Mouse (Mus musculus): ENCODE data around the gene Txndc2.

Gene Txndc2

DNA sequence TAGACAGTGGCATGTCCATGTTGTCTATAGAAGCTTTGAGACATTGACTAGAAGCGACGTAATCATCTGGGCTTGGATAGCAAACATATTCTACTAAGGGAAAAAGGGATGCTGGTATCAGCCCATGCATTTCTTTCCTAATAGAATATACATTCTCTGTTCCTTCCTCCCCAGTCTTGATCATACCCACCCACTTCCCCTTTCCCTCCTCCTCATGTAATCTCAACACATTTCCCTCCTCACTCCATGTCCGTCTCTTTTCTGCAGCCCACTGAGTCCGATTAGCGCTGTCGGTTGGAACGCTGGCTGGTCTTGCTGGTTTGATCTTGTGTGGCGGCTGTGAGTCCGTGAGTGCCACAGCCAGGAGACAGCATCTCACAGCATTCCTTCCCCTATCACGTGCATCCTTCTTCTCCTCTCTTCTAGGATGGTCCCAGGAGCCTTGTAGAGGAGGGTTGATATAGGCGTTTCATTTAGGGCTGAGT lies at the start of gene Txndc2:
Gene Txndc2, minus strand, starts transcription at position 435 of the 485 bp plus-strand sequence.
- DNase-seq (ENCODE audit: low read depth, low spot score), result no peak

DNA sequence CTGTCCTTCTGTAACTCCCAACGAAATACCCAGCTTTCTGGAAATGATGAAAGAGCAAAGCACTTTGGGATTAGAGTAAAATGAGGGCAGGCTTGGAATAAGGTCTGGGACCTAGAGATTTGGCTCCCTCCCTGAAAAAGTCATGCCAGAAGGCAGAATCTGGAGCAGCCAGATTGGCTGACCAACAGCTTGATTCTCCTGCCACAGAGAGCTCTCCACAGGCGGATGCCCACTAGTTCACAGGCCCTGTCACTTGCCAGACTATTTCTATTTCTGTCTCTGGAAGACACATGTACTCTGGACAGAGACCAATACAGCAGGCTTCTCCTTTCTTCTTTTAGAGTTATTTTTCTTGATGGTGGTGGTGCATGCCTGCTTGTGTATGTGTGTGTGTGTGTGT lies 41.8 kb upstream of the Txndc2 start:
- no peak for DNase-seq (ENCODE audit: low read depth, low spot score)

DNA sequence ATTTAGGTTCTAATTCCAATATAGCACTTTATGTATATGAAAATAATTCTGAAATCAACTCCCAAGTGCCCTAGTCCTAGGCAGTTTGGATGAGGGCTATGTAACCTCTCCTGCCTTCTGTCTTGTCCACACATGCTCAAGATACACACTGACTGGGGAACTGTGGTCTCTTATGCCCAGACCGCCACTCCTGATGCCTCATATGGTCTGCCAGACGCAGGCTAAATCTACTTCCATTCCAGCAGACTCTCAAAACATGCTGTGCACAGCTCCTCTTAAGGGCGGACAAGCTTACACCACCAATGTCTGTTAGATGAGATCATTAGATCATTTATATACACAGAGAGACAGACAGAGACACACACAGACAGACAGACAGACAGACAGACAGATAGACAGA lies 41.3 kb upstream of the Txndc2 start:
- DNase-seq (ENCODE audit: low read depth, low spot score), result no peak

DNA sequence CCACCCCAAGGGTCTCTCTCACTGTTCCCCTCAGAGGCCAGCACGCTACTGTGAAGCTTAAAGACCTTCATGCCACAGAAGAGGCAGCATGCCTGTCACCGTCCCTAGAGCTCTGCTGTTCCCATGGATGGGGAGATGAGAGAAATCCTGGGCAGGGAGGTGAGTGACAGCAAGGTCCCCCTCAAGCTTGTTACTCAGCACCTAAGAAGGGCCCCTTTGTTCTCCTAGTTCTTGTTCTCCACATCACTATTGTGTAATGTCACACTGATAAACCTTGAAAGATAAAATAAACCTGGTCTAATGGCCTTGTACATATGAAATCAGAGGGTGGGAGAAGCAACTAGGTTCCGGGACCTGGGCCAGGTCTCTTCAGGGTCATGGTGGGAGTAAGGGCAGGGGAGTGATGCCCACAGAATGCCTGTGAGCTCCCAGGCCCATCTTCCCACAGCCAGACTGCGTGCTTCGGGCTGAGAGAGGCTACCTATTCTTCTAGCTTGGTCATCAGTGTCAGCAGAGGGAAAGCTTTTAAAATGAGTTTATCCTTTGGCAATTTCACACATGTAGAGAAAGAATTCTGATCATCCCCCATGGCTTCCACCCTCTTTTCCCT lies 40.2 kb upstream of the Txndc2 start:
- no peak for DNase-seq (ENCODE audit: low read depth, low spot score)

DNA sequence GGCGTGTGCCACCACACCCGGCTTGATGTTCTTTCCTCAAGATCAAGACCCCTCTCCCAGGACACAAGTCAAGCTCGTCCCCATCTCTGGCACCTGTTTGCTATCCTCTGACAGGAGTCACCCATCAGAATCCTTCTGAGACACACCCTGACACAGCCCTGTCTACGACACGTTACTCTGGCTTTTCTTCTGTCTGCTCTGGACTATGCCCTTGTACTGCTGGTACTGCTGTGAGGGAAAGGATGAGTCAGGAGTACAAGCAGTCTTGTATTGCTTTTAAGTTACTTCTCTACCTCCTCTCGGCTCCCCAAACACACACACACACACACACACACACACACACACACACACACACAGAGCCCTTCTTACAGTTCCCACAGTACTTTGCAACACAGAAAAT lies 39.5 kb upstream of the Txndc2 start:
- DNase-seq (ENCODE audit: low read depth, low spot score), result no peak

DNA sequence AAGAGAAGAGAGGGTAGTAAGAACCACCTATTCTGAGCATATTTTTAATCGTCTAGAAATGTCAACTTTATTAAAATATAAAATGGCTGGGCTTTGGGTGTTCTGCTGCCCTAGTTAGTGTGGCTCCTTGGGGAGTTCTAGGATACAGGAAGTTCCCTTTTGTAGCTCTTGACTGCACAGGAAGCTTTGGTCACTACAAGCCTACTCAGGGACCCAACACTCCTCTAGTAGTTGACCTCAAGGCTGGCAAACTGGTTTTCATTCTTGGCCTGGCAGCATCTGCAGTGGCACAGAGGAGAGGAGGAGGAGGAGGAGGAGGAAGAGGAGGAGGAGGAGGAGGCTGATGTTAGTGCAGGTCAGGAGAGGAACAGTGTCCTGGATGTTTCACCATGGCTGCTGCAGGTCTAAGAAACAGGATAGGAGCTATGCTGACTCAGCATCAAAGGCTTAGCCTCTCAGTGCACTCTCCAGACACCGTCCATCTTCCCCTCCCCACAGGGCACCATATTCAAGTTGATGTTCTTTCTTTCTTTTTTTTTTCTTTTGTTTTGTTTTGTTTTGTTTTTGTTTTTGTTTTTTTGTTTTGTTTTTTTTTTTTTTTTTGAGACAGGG lies 38.9 kb upstream of the Txndc2 start:
- DNase-seq (ENCODE audit: low read depth, low spot score), result no peak

DNA sequence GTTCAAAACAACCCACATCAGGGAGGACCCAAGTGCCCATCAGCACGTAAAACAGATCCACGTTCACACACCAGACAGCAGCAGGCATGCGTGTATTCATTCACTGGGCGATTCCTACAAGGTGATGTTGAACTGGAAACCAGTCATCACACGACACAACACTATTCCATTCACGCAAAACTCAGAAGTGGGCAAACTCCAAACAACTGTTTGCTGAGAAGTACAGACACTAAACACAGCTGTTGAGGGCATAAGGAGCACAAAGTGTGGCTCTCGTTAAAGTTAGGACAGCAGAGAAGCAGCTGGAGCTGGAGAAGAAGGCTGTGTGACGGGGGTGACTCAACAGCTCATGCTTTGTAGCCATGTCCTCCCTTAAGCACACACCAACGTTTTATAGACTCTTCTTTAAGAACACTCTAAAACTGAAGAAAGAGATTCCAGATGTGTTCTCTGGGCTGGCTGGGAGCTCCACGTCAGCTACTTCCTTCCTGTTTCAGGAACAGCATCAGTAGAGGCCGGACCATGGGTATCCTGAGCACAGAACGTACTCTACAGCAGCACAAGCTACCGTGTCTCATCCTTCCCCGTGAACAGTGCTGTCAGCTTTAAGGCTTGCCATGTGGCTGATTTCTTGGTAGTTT lies 38.0 kb upstream of the Txndc2 start:
- no peak for DNase-seq (ENCODE audit: low read depth, low spot score)

DNA sequence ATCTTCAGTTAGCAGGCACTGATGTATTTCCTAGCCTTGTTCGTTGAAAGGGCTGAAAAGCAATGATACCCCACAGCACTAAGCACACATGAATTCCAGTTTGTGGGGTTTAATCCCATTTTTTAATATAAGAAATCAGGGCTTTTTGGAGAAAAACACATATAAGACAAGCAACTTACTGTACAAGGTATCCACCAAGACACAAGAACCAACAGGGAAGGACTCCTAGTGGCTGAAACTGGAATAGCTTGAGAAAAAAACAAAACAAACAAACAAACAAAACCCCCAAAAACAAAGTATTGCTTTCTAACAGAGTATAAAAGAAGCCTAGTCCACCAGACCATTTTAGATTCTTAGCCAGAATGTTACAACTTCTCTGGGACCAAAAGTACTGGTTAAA lies 35.8 kb upstream of the Txndc2 start:
- DNase-seq (ENCODE audit: low read depth, low spot score), result peak; percentile 25

DNA sequence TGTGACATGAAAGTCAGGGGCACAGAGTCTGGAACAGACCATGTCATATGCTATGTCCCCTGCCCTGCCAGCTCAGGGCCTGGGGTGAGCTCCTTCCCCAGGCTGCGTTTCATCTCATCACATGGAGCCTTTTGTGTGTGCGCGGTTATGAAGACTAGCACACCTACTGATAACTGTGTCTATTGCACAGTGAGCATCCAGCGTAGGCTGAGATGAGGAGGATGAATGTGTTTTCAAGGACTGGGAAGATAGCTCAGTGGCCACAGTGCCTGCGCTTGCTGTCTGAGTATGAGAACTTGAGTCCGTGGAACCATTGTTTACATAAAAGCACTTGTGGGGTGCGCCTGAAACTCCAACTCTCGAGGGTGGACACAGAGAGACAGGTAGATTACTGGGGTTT lies 34.6 kb upstream of the Txndc2 start:
- DNase-seq (ENCODE audit: low read depth, low spot score), result no peak

DNA sequence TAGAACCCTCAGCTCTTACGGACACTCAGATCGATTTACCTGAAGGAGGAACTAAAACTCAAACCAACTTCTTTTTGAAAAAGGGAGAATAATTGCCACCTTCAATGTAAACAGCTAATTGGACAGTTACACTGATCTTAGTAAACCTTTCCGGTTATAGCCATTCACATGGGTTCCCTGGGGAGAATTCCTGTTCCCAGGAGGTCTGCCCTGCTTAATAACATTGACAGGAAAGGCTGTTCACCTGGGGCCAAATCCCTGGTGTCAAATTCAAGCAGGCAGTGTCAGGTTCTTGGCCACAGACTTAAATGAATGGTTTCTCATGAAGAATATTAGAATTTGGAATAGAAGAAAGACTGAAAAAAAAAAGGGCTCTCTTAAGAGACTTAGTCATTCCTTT lies 34.0 kb upstream of the Txndc2 start:
- DNase-seq (ENCODE audit: low read depth, low spot score), result no peak

DNA sequence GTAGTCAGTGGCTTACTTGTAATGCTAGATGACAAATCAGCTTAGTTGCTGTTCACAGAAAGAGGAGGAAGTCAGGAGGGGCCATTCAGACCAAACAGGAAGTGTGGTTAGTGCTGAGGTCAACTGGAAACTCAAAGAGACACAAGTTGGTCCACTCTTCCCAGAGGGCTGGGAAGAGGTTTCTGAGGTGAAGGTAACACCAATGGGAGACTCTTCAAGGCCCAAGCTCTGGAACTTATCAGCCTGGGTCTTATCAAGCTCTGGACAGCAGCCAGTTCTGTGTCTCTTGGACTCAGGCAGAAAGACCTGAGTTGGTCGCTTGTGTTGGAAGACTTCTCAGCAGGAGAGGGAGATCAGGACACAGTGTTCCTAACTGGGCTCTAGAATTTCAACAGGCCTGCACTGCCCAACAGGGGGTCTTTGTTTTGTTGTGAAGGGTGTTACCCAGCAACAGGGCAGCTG lies 32.8 kb upstream of the Txndc2 start:
- peak; percentile 39 for DNase-seq (ENCODE audit: low read depth, low spot score)

DNA sequence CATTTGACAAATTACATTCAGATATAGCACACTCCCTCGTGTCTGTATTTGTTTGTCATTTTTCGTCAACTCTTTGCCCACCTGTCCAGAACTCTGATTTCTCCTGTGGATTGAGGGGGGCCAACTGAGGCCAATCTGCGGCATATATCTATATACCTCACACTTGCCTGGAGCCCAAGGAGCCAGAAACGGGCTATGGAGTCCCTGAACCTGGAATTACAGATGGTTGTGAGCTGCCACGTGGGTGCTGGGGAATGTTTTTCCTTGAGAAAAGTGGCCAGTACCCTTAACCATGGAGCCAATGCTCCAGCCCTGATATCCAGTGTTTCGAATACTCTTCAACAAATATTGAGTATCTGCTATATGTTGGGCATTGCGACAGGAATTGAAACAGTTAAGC lies 31.0 kb upstream of the Txndc2 start:
- DNase-seq (ENCODE audit: low read depth, low spot score), result no peak

DNA sequence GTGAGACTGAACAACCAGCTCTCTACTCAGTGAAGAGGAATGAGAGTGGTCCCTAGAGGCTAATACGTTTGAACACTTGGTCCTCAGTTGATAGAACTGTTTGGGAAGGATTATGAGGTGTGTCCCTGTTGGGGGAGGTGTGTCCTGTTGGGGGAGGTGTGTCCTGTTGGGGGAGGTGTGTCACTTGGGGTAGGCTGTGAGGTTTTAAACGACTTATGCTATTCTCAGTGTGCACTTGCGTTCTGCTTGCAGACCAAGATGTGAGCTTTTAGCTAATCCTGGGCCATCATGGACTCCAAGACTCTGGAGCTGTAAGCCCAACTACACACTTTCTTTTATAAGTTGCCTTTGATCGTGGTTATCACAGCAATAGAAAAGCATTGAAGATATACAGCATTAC lies 27.1 kb upstream of the Txndc2 start:
- no peak for DNase-seq (ENCODE audit: low read depth, low spot score)

DNA sequence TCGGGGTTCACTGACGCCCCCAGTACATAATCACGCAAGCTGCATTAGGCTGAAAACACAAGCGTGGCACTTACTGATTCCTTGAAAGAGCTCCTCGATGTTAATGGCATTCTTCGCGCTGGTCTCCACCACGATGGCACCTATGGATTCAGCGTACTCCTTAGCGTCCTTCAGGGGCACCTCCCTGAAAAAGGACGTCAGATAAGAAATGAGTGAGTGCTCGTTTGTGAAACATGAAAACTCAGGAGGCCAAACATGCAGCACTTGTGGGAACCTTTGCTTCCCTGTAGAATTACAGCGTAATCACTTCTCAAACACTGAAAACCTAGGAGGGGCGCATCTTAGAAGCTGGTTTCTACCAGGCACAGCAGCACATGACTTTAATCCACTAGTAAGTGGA lies 25.8 kb upstream of the Txndc2 start:
- no peak for DNase-seq (ENCODE audit: low read depth, low spot score)

DNA sequence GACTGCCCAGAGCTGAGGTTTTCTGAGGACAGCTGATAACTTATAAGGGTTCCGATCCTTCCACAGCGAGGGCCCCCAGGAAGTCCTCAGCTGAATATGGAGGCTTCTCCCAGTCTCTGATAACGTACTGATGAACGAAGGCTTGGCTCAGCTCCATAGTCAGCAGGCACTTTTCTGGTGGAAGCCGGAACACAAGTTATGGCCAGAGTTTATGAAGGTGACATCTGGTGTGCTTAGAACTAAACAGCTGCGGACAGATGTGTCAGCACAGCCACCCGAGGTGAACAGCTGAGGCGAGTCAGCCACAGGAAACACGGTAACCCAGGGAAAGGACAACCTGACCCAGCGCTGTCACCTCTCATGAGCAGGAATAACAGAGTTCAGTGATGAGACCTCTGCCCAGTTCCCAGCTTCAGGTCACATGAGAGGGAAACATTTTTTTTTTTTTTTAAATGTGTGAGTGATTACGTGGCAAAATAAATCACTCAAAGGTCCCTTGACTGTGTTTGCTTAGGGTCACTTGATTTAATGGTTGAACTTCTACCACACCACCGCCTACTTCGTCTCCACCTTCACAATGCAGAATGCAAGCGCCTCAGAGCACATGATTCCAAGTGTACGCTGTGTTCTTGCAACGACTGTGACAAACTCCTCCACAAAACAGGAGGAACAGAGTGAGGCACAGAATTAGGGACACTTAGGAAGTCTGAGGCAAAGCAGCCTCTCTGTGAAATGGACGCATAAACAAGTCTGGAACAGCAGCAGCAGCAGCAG lies 24.6 kb upstream of the Txndc2 start:
- DNase-seq (ENCODE audit: low read depth, low spot score), result no peak

DNA sequence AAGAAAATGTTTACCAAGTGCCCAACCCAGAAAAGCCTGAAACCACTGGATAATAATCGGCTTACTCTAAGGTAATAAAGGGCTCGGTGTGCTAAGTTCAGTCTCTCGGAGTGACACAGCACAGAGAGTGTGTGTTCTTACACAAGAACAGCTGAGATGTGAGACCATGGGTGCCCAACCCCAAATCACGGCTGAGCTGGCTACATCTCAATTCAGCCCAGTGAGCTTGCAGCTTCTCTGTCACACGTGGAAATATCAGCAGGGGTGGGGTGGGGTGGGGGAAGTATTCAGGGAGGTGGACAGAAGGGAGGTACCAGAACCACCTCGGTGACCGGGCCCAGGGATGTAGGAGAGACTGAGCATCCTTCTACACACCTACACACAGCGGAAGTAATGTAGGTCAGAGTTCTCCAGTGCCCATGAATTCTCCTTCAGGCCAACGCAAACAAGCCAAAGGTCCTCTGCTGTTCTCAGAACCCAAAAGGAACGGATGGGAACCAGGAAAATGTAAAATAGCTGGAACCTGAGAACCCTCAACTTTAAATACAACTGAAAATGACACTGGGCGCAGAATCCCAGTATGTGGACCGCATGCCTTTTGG lies 23.9 kb upstream of the Txndc2 start:
- DNase-seq (ENCODE audit: low read depth, low spot score), result no peak

DNA sequence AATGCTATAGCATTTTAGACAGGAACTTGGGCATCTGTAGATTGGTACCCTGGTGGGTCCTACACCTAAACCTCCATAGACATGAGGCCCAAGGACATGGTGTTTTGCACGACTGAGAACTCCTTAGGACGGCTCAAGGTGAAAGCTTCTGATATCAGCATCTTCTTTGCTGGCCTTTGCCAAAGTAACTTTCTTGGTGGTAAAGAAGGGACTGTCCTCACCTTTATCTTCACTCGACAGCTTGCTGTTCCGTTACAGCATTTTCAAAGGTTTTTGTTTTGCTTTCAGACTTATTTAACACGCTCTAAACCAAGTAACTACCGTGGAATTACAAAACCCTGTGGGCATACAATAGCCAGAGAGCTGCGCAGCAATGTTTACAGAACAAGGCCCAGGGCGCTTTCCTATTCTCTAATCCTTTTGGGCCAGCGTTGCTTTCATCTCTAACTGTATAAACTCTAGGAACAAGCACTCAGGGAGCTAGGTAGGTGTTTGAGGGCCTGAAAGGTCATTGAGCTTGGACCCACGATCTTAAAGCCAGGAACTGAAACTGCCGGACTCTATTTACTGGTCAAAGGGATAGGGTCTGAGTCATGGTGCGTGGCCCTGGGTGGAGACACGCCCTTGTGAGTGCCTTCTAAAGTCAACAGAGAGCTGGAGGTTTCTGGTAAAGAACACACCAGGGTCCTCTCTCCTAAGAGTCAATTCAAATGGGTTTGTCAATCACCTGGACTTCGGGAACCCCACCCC lies 21.5 kb upstream of the Txndc2 start:
- DNase-seq (ENCODE audit: low read depth, low spot score), result no peak

DNA sequence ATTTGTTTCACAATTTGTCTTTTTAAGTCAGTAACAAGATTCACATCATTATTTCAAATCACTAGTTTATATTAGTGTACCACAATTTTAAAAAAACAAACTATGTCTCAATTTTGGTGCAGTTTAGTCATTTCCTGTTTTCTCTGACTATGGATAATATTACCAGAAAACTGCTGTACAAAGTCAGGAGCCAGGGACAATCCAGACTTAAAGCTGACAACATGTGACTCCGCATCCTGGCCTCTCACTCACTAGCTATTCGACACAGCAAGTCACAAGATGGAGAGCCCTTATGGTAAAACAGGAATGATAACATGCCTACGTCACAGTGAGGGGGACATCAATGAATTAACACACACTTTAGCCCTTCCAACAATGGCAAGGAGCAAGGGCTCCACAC lies 20.7 kb upstream of the Txndc2 start:
- DNase-seq (ENCODE audit: low read depth, low spot score), result no peak

DNA sequence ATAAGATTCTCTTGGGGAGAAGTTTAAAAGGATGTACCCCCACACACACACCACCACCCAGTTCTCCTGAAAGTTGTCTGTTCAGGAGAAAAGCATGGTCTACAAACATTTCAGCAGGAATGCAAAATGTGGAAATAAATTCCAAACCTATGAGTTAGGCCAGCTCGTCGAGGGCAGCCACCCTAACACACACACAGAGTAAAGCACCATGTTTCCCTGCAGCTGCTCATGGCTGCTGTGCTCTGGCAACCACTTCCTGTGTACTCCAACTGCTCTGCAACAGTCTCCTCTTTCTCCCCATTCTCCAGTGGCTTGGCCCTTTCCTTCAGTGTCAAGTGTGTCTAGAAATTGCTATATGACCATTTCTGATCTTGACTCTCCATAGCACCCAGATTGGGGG lies 16.4 kb upstream of the Txndc2 start:
- no peak for DNase-seq (ENCODE audit: low read depth, low spot score)

DNA sequence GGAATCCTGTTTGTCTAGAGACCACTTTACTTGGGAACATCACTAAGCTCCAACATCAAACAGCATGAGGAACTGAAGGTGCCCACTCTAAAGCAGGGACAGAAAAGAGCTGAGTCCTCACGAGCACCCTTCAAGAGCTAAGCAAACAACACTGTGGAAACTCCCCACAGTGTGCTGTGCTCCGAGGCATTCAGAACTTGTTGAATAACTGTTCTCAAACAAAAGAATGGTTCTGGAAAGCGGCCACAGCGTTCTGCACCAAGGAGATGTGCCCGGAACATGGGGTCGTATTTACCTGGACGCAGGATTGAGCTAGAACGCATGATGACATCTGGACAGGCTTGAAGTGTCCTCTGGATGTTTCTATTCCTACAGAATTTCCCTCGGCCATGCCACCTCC lies 16.0 kb upstream of the Txndc2 start:
- DNase-seq (ENCODE audit: low read depth, low spot score), result no peak

DNA sequence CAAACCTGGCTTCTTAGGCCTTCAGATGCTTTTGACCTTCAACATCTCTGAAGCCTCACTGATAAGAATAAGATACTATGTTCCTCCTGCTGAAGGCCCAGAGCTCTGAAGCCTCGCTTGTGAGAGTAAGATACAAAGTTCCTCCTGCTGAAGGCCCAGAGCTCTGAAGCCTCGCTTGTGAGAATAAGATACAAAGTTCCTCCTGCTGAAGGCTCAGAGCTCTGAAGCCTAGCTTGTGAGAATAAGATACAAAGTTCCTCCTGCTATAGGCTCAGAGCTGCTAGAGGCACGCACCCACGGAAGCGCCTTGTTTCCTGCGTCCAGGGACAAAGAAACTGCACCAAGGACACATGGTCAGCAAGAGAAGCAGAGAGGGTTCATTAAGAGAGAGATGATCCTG lies 14.8 kb upstream of the Txndc2 start:
- no peak for DNase-seq (ENCODE audit: low read depth, low spot score)

Data from A20 (cell line).